Mouse (Mus musculus) Muller cell, postnatal 12 days (primary cell): Measurements from ENCODE around the gene L3mbtl4.

Experiments
- DNase-seq: peaks from one replicate; pipeline ENCODE4 v3.0.0-alpha.2; 2015; ENCODE audit errors: inconsistent ontology term

L3mbtl4 gene

GRCm38 (mm10) chr17:68642521-68643088 lies 369.0 kb downstream of the L3mbtl4 start:
- DNase-seq, result no peak

DNA sequence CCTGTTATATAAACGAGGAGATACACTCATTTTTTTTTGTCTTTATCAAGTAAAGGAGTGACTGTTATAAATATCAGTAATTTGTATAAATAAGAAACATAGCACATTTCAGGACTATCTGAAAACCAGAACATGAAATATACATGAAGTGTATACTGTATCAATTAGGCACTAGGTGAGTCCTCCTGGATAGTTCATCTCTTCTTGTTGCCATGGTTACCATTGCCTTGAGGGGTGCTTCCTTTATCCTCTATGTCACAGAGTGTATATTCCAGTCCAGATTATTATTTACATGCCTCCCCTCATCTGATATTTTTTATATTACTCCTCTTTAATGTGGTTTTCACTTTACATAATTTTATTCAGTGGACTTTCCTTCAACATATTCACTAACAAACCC lies 392.9 kb downstream of the L3mbtl4 start:
- DNase-seq, result no peak

DNA sequence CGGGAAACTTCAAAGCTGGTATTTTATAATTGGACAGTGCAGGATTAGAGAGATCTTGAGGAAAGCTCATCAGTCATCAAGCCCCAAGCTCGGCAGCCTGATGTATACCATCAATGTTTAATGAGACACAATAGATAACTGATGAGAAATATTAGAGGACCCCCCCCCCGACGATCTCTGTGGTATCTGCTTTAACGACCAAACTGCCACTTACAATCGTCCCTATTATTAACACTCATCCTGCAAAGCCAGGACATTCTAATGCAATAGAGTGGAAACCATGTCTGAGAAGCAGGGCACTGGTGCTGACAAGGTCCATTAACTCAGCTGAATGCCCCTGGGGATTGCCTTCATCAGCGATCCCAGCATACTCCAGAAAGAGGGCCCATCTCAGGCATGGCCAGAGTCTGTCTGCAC lies 398.5 kb downstream of the L3mbtl4 start:
- peak; percentile 97 for DNase-seq

DNA sequence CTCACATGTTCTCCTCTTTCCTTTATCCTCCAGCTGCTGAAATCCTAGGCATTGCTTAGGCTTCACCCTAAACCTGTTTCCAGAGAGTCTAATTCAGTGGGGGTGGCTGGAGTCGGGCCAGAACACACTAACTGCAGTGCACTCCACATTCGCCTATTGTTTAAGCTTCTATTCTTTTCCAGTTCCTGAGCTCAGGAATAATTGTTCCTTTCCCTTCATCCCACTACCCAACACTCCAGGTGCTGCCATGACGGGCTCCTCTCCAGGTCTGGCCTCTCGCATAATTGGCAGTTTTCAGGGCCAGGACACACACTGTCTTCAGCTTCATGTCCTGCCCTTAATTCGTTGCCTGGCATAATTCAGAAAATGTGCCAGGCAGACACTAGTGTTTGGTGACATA lies 437.1 kb downstream of the L3mbtl4 start:
- no peak for DNase-seq

GRCm38 (mm10) chr17:68711350-68711749 lies 437.8 kb downstream of the L3mbtl4 start:
- DNase-seq, result no peak

DNA sequence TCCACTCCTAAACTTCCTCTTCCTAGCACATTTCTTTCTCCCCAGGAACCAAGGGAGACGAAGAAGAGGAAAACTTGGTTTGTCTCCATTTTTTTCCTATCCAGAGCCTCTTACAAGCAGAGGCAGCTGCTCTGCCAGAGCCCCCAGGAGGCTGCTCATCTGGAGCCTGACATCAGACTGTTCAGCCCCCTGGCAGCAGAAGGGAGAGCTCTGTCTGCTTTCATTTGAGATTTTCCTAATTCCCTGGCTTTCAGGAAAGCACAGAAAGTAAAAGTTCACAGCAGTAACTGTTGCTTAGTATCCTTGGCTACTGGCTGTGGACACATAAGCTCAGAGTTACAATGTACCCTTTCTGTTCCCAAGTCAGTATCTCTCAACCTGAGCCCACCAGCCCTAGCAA lies 474.7 kb downstream of the L3mbtl4 start:
- DNase-seq, result no peak

DNA sequence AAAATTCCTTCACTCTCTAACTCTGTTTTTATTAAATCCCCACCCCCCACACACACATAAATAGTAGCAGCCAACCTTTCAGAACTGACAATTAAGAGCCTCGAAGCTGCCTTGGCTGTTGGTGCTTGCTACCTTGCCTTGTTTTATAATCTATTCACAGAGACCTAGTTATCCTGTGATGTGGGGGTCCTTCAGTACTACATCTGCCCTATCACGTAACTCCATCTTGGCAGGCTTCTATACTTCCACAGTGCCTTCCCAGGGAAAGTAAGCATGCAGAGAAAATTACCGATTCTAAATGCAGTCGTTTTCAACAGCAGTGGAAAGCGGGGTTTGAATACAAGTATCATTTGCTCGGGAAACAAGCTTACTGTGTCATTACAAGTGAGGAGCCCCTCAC lies 476.9 kb downstream of the L3mbtl4 start:
- DNase-seq, result no peak

GRCm38 (mm10) chr17:68753112-68753511 lies 479.5 kb downstream of the L3mbtl4 start:
- no peak for DNase-seq

GRCm38 (mm10) chr17:68754789-68755188 lies 481.2 kb downstream of the L3mbtl4 start:
- no peak for DNase-seq

DNA sequence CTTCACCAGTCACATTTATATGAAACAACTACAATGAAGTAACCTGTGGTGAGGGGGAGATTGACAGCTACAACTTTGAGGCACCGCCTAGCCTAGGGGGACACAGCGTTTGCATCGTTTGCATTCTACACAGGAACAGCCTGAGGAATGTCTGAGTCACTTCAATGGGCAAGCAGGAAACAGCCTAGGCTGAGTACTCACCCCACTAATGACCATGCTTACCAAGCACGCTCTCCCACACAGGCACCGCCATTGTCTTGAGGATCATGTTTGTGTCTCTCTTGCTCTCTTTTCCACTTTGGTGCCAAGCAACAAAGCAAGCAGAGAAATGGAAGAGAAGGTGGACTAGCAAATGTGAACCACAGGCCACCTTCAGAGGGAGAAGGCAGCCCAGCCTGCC lies 484.8 kb downstream of the L3mbtl4 start:
- peak; percentile 92 for DNase-seq

- no peak for DNase-seq
Measured at GRCm38 (mm10) chr17:68758936-68759335, 485.3 kb downstream of the L3mbtl4 start.

- DNase-seq, result peak; percentile 68
Measured at GRCm38 (mm10) chr17:68759978-68760377, 486.4 kb downstream of the L3mbtl4 start.

DNA sequence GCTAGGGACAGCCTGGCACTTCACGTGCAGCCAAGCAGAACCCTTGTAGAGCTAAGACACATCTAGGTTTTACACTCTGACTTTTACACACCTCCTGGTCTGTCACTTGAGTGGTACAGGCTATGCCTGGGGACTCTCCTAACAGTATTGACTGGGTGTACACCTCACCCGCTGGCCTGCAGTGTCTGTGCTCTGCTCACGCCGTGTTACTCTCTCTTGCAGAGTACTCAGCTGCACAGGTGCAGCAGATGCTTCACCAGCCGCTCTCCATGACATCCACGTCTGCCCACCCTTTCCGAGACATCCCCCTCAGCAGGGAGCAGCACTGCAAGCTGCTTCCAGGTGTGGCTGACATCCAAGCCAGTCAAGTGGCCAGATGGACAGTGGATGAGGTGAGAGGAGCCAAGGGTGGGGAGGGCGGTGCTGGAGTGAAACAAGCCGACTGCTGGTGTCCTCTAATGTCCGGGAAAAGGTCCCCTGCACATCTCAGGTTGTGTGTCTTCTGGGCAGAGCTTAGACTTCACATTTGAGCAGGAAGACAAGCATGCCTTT lies 490.8 kb downstream of the L3mbtl4 start:
- DNase-seq, result no peak

DNA sequence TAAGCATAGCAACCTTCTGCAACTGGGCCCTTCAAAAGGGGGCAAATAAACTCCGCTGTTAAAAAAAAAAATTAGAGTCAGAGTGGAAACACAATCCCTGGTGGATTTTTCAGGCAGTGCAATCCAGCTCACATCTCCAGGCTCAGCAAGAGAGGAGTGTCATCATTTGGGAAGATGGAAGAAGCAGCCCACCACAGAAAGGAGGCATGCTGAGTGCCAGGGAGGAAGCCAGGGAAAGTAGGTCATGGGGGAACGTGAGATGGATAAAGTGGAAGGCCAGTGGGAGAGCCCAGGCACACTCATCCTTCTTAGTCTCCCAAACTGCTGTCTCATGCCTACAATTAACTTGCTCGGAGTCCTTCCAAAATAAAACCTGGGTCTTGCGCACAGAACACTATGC lies 496.0 kb downstream of the L3mbtl4 start:
- no peak for DNase-seq

- DNase-seq, result peak; percentile 48
Measured at GRCm38 (mm10) chr17:68771046-68771750, 497.6 kb downstream of the L3mbtl4 start.

- peak; percentile 80 for DNase-seq
Measured at GRCm38 (mm10) chr17:68793741-68794140, 520.1 kb downstream of the L3mbtl4 start.

DNA sequence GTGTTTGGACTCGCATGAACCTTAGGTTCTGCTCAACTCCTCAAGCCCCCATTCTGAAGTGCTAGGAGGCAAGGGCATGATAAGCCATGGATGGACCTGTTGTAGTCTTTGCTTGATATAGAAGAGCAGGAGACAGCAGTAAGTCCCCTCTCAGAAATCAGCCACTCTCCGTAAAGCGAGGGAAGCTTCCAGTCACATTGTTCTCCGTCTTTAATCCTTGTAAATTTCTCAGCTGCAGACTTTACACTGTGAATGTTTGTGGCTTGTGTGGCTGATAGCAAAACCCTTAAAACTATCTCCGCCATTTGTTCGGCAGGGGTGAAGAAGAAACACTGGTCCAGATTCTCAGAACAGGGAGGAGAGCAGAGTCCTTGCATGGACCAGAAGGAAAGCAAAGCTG lies 552.7 kb downstream of the L3mbtl4 start, which contains the start of gene Tmem200c:
Gene Tmem200c, plus strand, starts transcription at position 301 of the 400 bp plus-strand sequence.
- DNase-seq, result no peak
